Comparison of ENCODE assay signal across 17 mouse cellular contexts in genomic region chr9:96717698-96718401, GRCm38 (mm10). TPM values are rescaled to one million over a fixed set of nuclear protein-coding genes. Genes with fewer than 3 reads are reported as not detected.
DNase-seq lines count a peak whose midpoint lies in the region; ATAC-seq and TF ChIP-seq lines count a peak whose summit lies in the region.
"Had no signal": no experiment of that assay in that cellular context is flagged by ENCODE, and none has a peak within 500 bp of the region (broad histone marks: within the 10 kb centered on the region; RNA-seq: fewer than 3 reads in every experiment).

No protein-coding gene starts in this region.

- H3K36me3 ChIP-seq in heart, embryonic 15.5 days, result peaks cover 3% of the 10 kb centered on the region; the same call in 1 of the 2 replicates
- H3K36me3 ChIP-seq in heart, embryonic 10.5 days, result peaks cover 20% of the 10 kb centered on the region
- peaks cover 3% of the 10 kb centered on the region; the same call in 1 of the 2 replicates for H3K36me3 ChIP-seq in stomach, embryonic 14.5 days (ENCODE audit: control insufficient read depth, insufficient read depth, low read length)
- H3K36me3 ChIP-seq in stomach, postnatal 0 days (ENCODE audit: control insufficient read depth, insufficient read depth, low read length), result no peaks in the 10 kb centered on the region
- H3K36me3 ChIP-seq in liver, postnatal 0 days (replicated peaks; ENCODE audit: insufficient read depth, low read length), result peaks cover 11% of the 10 kb centered on the region
- H3K36me3 ChIP-seq: embryonic facial prominence, embryonic 13.5 days; limb, embryonic 15.5 days; neural tube, embryonic 12.5 days; stomach, embryonic 15.5 days had no signal

- H3K4me1 ChIP-seq in heart, embryonic 15.5 days (replicated peaks), result peaks cover 42% of the 10 kb centered on the region
- H3K4me1 ChIP-seq in heart, embryonic 10.5 days, result peaks cover 41% of the 10 kb centered on the region
- 0 out of 2 replicates have a peak, but pooled peaks cover 6% of the 10 kb centered on the region for H3K4me1 ChIP-seq in stomach, embryonic 14.5 days (ENCODE audit: control insufficient read depth, insufficient read depth, low read length)
- peaks cover 6% of the 10 kb centered on the region for H3K4me1 ChIP-seq in stomach, postnatal 0 days (replicated peaks; ENCODE audit: control insufficient read depth, insufficient read depth)
- peaks cover 28% of the 10 kb centered on the region for H3K4me1 ChIP-seq in liver, postnatal 0 days (ENCODE audit: insufficient read depth)

- peak; percentile 41 for DNase-seq in cerebellum, adult 11-12 months
- DNase-seq in cerebellum, adult 9-10 months, result no peak
- no peak for DNase-seq in heart, embryonic 10.5 days (ENCODE audit: low spot score)
- DNase-seq in stomach, postnatal 0 days (ENCODE audit: low spot score), result no peak
- no peak for DNase-seq in liver, postnatal 0 days
- no peak for DNase-seq in frontal cortex, postnatal 25 days (ENCODE audit: low spot score in 2 of 2)
- DNase-seq: gastrocnemius, postnatal 14 days; spleen, adult 18-20 months; thymus, postnatal 14 days had no signal

- H3K4me2 ChIP-seq in heart, embryonic 15.5 days, result 0 out of 2 replicates have a peak overlapping the region, but pooled peaks have one; percentile 79
- H3K4me2 ChIP-seq in stomach, embryonic 14.5 days (replicated peaks; ENCODE audit: low read depth, low read length), result peak overlapping the region; percentile 68; the same call in 1 of the 2 replicates
- no peak overlapping the region; the same call in 1 of the 2 replicates for H3K4me2 ChIP-seq in stomach, postnatal 0 days (replicated peaks; ENCODE audit: low read depth)
- no peak overlapping the region for H3K4me2 ChIP-seq in liver, postnatal 0 days (ENCODE audit: low read depth, low read length)
- H3K4me2 ChIP-seq: midbrain, embryonic 11.5 days had no signal

- no peak for TF ChIP-seq EP300 in stomach, postnatal 0 days (optimal IDR thresholded peaks at IDR 0.05)
- TF ChIP-seq EP300 in liver, postnatal 0 days (IDR thresholded peaks at IDR 0.05; ENCODE audit: low read depth), result no peak

- 90% methylated on average over 16 of the region's 16 CpGs for WGBS in heart, embryonic 15.5 days
- 92% methylated on average over 16 of the region's 16 CpGs for WGBS in heart, embryonic 10.5 days
- WGBS in stomach, embryonic 14.5 days, result 88% methylated on average over 16 of the region's 16 CpGs
- 91% methylated on average over 16 of the region's 16 CpGs for WGBS in stomach, postnatal 0 days
- WGBS in liver, postnatal 0 days (ENCODE audit: insufficient replicate concordance), result 82% methylated on average over 16 of the region's 16 CpGs

- H3K9ac ChIP-seq in heart, embryonic 15.5 days, result no peak overlapping the region
- H3K9ac ChIP-seq in stomach, embryonic 14.5 days (replicated peaks; ENCODE audit: low read depth, low read length), result no peak overlapping the region
- H3K9ac ChIP-seq in stomach, postnatal 0 days (ENCODE audit: low read length), result no peak overlapping the region
- no peak overlapping the region for H3K9ac ChIP-seq in liver, postnatal 0 days (replicated peaks)
- H3K9ac ChIP-seq: embryonic facial prominence, embryonic 13.5 days; hindbrain, embryonic 13.5 days; limb, embryonic 15.5 days; neural tube, embryonic 12.5 days; stomach, embryonic 15.5 days had no signal

- no peak for TF ChIP-seq CTCF in stomach, postnatal 0 days (IDR thresholded peaks at IDR 0.05; ENCODE audit: low read depth)
- TF ChIP-seq CTCF in liver, postnatal 0 days (IDR thresholded peaks at IDR 0.05; ENCODE audit: low read depth), result no peak

- ATAC-seq in heart, embryonic 15.5 days (replicated peaks; ENCODE audit: insufficient number of reproducible peaks, insufficient read depth, low FRiP score, low read depth), result no peak
- no peak for ATAC-seq in stomach, embryonic 14.5 days (ENCODE audit: insufficient number of reproducible peaks, insufficient read depth, low FRiP score, low read depth)
- ATAC-seq in stomach, postnatal 0 days (ENCODE audit: low FRiP score, low TSS enrichment), result no peak
- no peak for ATAC-seq in liver, postnatal 0 days

- H3K27me3 ChIP-seq in heart, embryonic 15.5 days, result no peaks in the 10 kb centered on the region
- no peaks in the 10 kb centered on the region for H3K27me3 ChIP-seq in heart, embryonic 10.5 days (ENCODE audit: insufficient read depth, poor library complexity, severe bottlenecking)
- H3K27me3 ChIP-seq in stomach, embryonic 14.5 days (ENCODE audit: control insufficient read depth, insufficient read depth, low read length), result no peaks in the 10 kb centered on the region
- no peaks in the 10 kb centered on the region for H3K27me3 ChIP-seq in stomach, postnatal 0 days (ENCODE audit: control insufficient read depth, insufficient read depth, low read length)
- H3K27me3 ChIP-seq in liver, postnatal 0 days (ENCODE audit: insufficient read depth, low read length), result no peaks in the 10 kb centered on the region
- H3K27me3 ChIP-seq: embryonic facial prominence, embryonic 13.5 days; hindbrain, embryonic 13.5 days; limb, embryonic 15.5 days; neural tube, embryonic 12.5 days; stomach, embryonic 15.5 days had no signal

- H3K9me3 ChIP-seq in heart, embryonic 15.5 days (replicated peaks), result no peaks in the 10 kb centered on the region
- no peaks in the 10 kb centered on the region for H3K9me3 ChIP-seq in heart, embryonic 10.5 days
- H3K9me3 ChIP-seq in stomach, embryonic 14.5 days (ENCODE audit: control insufficient read depth, low read depth, low read length), result no peaks in the 10 kb centered on the region
- H3K9me3 ChIP-seq in stomach, postnatal 0 days (ENCODE audit: control insufficient read depth, low read length), result no peaks in the 10 kb centered on the region
- no peaks in the 10 kb centered on the region for H3K9me3 ChIP-seq in liver, postnatal 0 days (ENCODE audit: low read length)
- H3K9me3 ChIP-seq: embryonic facial prominence, embryonic 13.5 days; hindbrain, embryonic 13.5 days; limb, embryonic 15.5 days; neural tube, embryonic 12.5 days; stomach, embryonic 15.5 days had no signal

- H3K4me3 ChIP-seq in heart, embryonic 15.5 days, result no peak overlapping the region
- no peak overlapping the region for H3K4me3 ChIP-seq in heart, embryonic 10.5 days
- H3K4me3 ChIP-seq in stomach, embryonic 14.5 days (ENCODE audit: low read depth, low read length), result no peak overlapping the region
- no peak overlapping the region for H3K4me3 ChIP-seq in stomach, postnatal 0 days (ENCODE audit: low read depth, low read length)
- no peak overlapping the region for H3K4me3 ChIP-seq in liver, postnatal 0 days (ENCODE audit: low read depth, low read length)
- H3K4me3 ChIP-seq: neural tube, embryonic 12.5 days had no signal

- H3K27ac ChIP-seq in heart, embryonic 15.5 days, result no peak overlapping the region
- H3K27ac ChIP-seq in heart, embryonic 10.5 days, result no peak overlapping the region
- no peak overlapping the region for H3K27ac ChIP-seq in stomach, embryonic 14.5 days (ENCODE audit: low read length)
- H3K27ac ChIP-seq in stomach, postnatal 0 days (replicated peaks), result no peak overlapping the region
- H3K27ac ChIP-seq in liver, postnatal 0 days (ENCODE audit: low read depth), result 0 out of 2 replicates have a peak overlapping the region, but pooled peaks have one; percentile 0
- H3K27ac ChIP-seq: embryonic facial prominence, embryonic 13.5 days; hindbrain, embryonic 13.5 days; limb, embryonic 15.5 days; neural tube, embryonic 12.5 days had no signal

RNA-seq across cellular contexts. Expression of gene Zbtb38, which starts 34.8 kb away (rescaled TPM):
- 28.7 and 29.8 TPM in 2 replicates for polyA plus RNA-seq in heart, embryonic 15.5 days (2015; fragmentation: Nextera tagmentation; extraction: Ambion mirVana)
- polyA plus RNA-seq in heart, embryonic 10.5 days (2016; fragmentation: Nextera tagmentation; extraction: Ambion mirVana), result 13.4 and 24.5 TPM in 2 replicates
- 23.0 and 25.5 TPM in 2 replicates for polyA plus RNA-seq in stomach, embryonic 14.5 days (2014; fragmentation: Nextera tagmentation; extraction: Ambion mirVana)
- polyA plus RNA-seq in stomach, postnatal 0 days (2015; fragmentation: Nextera tagmentation; extraction: Ambion mirVana), result 13.9 and 15.3 TPM in 2 replicates
- polyA plus RNA-seq in liver, postnatal 0 days (2015; fragmentation: Nextera tagmentation; extraction: Ambion mirVana), result 6.0 and 7.5 TPM in 2 replicates

Comparison
In these comparisons a context has a peak if more than half of its experiments do, and no peak if none do; other contexts are left out.
1. H3K4me2 ChIP-seq: peak in heart, embryonic 15.5 days (single experiment) and stomach, embryonic 14.5 days (single experiment); none in stomach, postnatal 0 days (single experiment) and liver, postnatal 0 days (single experiment).